Mouse (Mus musculus): ENCODE results near the gene Plxna2. TPM values are rescaled to one million over a fixed set of nuclear protein-coding genes. Genes with fewer than 3 reads are reported as not detected.

Plxna2 gene
- polyA plus RNA-seq, 1 experiment from 2014 or later: 8.2 TPM

DNA sequence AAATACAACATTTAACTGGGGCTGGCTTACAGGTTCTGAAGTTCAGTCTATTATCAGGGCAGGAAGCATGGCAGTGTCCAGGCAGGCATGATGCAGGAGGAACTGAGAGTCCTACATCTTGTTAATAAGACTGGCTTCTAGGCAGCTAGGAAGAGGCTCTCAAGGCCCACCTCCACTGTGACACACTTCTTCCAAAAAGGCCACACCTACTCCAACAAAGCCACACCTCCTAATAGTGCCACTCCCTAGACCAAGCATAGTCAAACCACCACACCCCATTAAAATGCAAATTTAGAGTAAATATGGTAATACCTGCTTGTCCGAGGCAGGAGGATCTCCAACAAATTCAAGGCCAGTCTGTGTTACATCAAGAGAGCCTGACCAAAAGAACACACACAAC is 156.7 kb downstream of the Plxna2 start:
- Histone ChIP-seq H3K27ac (no peak overlapping the region), H3K27me3 (ENCODE audit: insufficient read depth, poor library complexity, severe bottlenecking) (no peaks in the 10 kb centered on the region; the same call in 1 of the 2 replicates), H3K9me3 (no peaks in the 10 kb centered on the region), H3K4me3 (no peak overlapping the region), H3K36me3 (no peaks in the 10 kb centered on the region), H3K4me1 (no peaks in the 10 kb centered on the region)
- WGBS: 77% methylated on average over 1 of the region's 1 CpGs
- DNase-seq (ENCODE audit: low spot score): no peak

- DNase-seq (ENCODE audit: low spot score): no peak
- Histone ChIP-seq H3K4me1 (no peaks in the 10 kb centered on the region), H3K36me3 (peaks cover 6% of the 10 kb centered on the region), H3K9me3 (no peaks in the 10 kb centered on the region), H3K27ac (no peak overlapping the region), H3K4me3 (no peak overlapping the region), H3K27me3 (ENCODE audit: insufficient read depth, poor library complexity, severe bottlenecking) (peaks cover 1% of the 10 kb centered on the region)
Measured at GRCm38 (mm10) chr1:194775656-194776374, 157.8 kb downstream of the Plxna2 start.

GRCm38 (mm10) chr1:194776510-194777244 is 158.7 kb downstream of the Plxna2 start:
- DNase-seq (ENCODE audit: low spot score): no peak
- Histone ChIP-seq H3K4me1 (no peaks in the 10 kb centered on the region), H3K27me3 (ENCODE audit: insufficient read depth, poor library complexity, severe bottlenecking) (peaks cover 4% of the 10 kb centered on the region), H3K27ac (no peak overlapping the region), H3K4me3 (no peak overlapping the region), H3K36me3 (peaks cover 8% of the 10 kb centered on the region), H3K9me3 (no peaks in the 10 kb centered on the region)
- 76% methylated on average over 5 of the region's 5 CpGs for WGBS

GRCm38 (mm10) chr1:194777608-194778007 is 159.6 kb downstream of the Plxna2 start:
- H3K9me3 ChIP-seq: no peaks in the 10 kb centered on the region
- no peaks in the 10 kb centered on the region for H3K4me1 ChIP-seq
- 86% methylated on average over 2 of the region's 2 CpGs for WGBS
- peaks cover 12% of the 10 kb centered on the region for H3K27me3 ChIP-seq (ENCODE audit: insufficient read depth, poor library complexity, severe bottlenecking)
- H3K36me3 ChIP-seq: peaks cover 10% of the 10 kb centered on the region
- H3K27ac ChIP-seq: no peak overlapping the region
- no peak overlapping the region for H3K4me3 ChIP-seq
- DNase-seq (ENCODE audit: low spot score): no peak

- Histone ChIP-seq H3K36me3 (peaks cover 12% of the 10 kb centered on the region), H3K27me3 (ENCODE audit: insufficient read depth, poor library complexity, severe bottlenecking) (peaks cover 23% of the 10 kb centered on the region; the same call in 1 of the 2 replicates), H3K4me1 (no peaks in the 10 kb centered on the region), H3K9me3 (no peaks in the 10 kb centered on the region), H3K4me3 (no peak overlapping the region), H3K27ac (no peak overlapping the region)
- WGBS: 89% methylated on average over 3 of the region's 3 CpGs
- no peak for DNase-seq (ENCODE audit: low spot score)
Measured at GRCm38 (mm10) chr1:194780392-194780791, 162.4 kb downstream of the Plxna2 start.

GRCm38 (mm10) chr1:194780794-194781390 is 162.9 kb downstream of the Plxna2 start:
- Histone ChIP-seq H3K4me3 (no peak overlapping the region), H3K36me3 (peaks cover 12% of the 10 kb centered on the region), H3K4me1 (no peaks in the 10 kb centered on the region), H3K27me3 (ENCODE audit: insufficient read depth, poor library complexity, severe bottlenecking) (peaks cover 28% of the 10 kb centered on the region), H3K27ac (no peak overlapping the region), H3K9me3 (no peaks in the 10 kb centered on the region)
- no peak for DNase-seq (ENCODE audit: low spot score)
- WGBS: 83% methylated on average over 5 of the region's 5 CpGs

DNA sequence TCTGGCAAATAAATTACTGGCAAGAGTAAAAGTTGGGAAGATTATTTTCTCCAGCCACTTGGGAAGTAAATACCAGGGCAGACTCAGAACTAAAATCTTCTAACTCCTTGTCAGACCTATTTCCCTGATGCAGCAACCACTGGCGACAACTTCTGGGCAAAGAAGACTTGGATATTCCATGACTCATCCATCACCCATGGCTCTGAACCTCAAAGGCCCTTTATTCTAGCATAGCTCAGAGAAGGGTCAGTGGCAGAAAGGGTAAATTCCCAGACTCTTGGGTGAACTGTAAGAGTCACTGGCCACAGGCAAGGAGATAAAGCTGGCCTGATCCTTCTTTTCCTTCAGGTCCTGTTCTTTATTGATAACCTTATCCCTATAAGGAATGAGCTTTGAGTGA is 163.5 kb downstream of the Plxna2 start:
- WGBS: 65% methylated on average over 1 of the region's 1 CpGs
- peaks cover 12% of the 10 kb centered on the region for H3K36me3 ChIP-seq

GRCm38 (mm10) chr1:194782325-194782724 is 164.3 kb downstream of the Plxna2 start:
- DNase-seq (ENCODE audit: low spot score): no peak
- no peak overlapping the region for H3K4me3 ChIP-seq
- no peaks in the 10 kb centered on the region for H3K4me1 ChIP-seq
- no peak overlapping the region for H3K27ac ChIP-seq
- H3K36me3 ChIP-seq: peaks cover 12% of the 10 kb centered on the region
- H3K9me3 ChIP-seq: no peaks in the 10 kb centered on the region
- WGBS: 65% methylated on average over 3 of the region's 3 CpGs
- H3K27me3 ChIP-seq (ENCODE audit: insufficient read depth, poor library complexity, severe bottlenecking): peaks cover 34% of the 10 kb centered on the region

More for the DNA sequence above, 163.5 kb downstream of the Plxna2 start:
- no peak overlapping the region for H3K4me3 ChIP-seq
- no peaks in the 10 kb centered on the region for H3K4me1 ChIP-seq
- no peak for DNase-seq (ENCODE audit: low spot score)
- no peak overlapping the region for H3K27ac ChIP-seq
- H3K9me3 ChIP-seq: no peaks in the 10 kb centered on the region
- peaks cover 34% of the 10 kb centered on the region for H3K27me3 ChIP-seq (ENCODE audit: insufficient read depth, poor library complexity, severe bottlenecking)

DNA sequence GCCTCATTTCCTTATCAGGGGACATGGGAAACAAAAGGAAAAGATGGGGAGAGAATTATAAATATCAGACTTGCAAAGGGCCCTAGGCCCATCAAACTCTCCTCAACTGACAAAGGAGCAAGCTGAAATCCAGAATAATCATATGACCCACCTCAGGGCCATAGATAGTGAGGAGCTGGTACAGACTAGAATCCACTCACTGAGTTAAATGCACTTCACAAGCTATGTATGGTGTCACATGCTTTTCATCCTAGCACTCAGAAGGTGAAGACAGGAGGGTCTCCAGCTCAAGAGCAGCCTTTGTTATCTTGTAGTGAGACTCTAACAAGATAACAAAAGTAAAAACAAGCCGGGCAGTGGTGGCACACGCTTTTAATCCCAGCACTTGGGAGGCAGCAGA is 169.6 kb downstream of the Plxna2 start:
- Histone ChIP-seq H3K27ac (no peak overlapping the region), H3K4me3 (no peak overlapping the region), H3K4me1 (no peaks in the 10 kb centered on the region), H3K27me3 (ENCODE audit: insufficient read depth, poor library complexity, severe bottlenecking) (peaks cover 65% of the 10 kb centered on the region), H3K9me3 (no peaks in the 10 kb centered on the region), H3K36me3 (peaks cover 10% of the 10 kb centered on the region; the same call in 1 of the 2 replicates)
- 33% methylated on average over 2 of the region's 2 CpGs for WGBS
- peak; percentile 66 for DNase-seq (ENCODE audit: low spot score)

GRCm38 (mm10) chr1:194793226-194793924 is 175.4 kb downstream of the Plxna2 start:
- Histone ChIP-seq H3K4me1 (no peaks in the 10 kb centered on the region), H3K4me3 (no peak overlapping the region), H3K9me3 (no peaks in the 10 kb centered on the region), H3K27ac (no peak overlapping the region), H3K36me3 (peaks cover 41% of the 10 kb centered on the region), H3K27me3 (ENCODE audit: insufficient read depth, poor library complexity, severe bottlenecking) (peaks cover 51% of the 10 kb centered on the region)
- no peak for DNase-seq (ENCODE audit: low spot score)
- 80% methylated on average over 8 of the region's 8 CpGs for WGBS

- Histone ChIP-seq H3K27ac (no peak overlapping the region), H3K27me3 (ENCODE audit: insufficient read depth, poor library complexity, severe bottlenecking) (peaks cover 37% of the 10 kb centered on the region), H3K9me3 (no peaks in the 10 kb centered on the region), H3K4me1 (no peaks in the 10 kb centered on the region), H3K36me3 (peaks cover 47% of the 10 kb centered on the region), H3K4me3 (no peak overlapping the region)
- 43% methylated on average over 3 of the region's 3 CpGs for WGBS
- DNase-seq (ENCODE audit: low spot score): no peak
Measured at GRCm38 (mm10) chr1:194795316-194795715, 177.3 kb downstream of the Plxna2 start.

GRCm38 (mm10) chr1:194797843-194798242 is 179.8 kb downstream of the Plxna2 start:
- no peaks in the 10 kb centered on the region for H3K4me1 ChIP-seq
- no peaks in the 10 kb centered on the region for H3K9me3 ChIP-seq
- no peak overlapping the region for H3K27ac ChIP-seq
- peaks cover 20% of the 10 kb centered on the region; the same call in 1 of the 2 replicates for H3K27me3 ChIP-seq (ENCODE audit: insufficient read depth, poor library complexity, severe bottlenecking)
- no peak overlapping the region for H3K4me3 ChIP-seq
- 87% methylated on average over 1 of the region's 1 CpGs for WGBS
- H3K36me3 ChIP-seq: peaks cover 60% of the 10 kb centered on the region
- no peak for DNase-seq (ENCODE audit: low spot score)

All from heart, embryonic 10.5 days (tissue).